Mouse (Mus musculus): Measurements from ENCODE around the gene Defb35. TPM values are rescaled to one million over a fixed set of nuclear protein-coding genes. Genes with fewer than 3 reads are reported as not detected.
"Not testable (repeated sequence)": the region's sequence is repeated elsewhere in the genome, so short reads cannot be mapped to it uniquely, and the experiment has no call there.

The Defb35 gene
- not detected in 2 replicates for polyA plus RNA-seq (2015; fragmentation: Nextera tagmentation; extraction: Ambion mirVana)

- H3K4me1 ChIP-seq (replicated peaks); ATAC-seq (replicated peaks; ENCODE audit: insufficient number of reproducible peaks, insufficient read depth, low FRiP score, low read depth): not testable (repeated sequence)
- WGBS = 84% methylated on average over 4 of the region's 4 CpGs
These were observed at the start of gene Defb35 for GRCm38 (mm10) chr8:21938052-21938451. TSS of gene Defb35 (plus strand) at chr8:21938352.

GRCm38 (mm10) chr8:21906290-21906689, 31.9 kb upstream of the Defb35 start, which contains the start of gene Defb11:
TSS of gene Defb11 (minus strand) at chr8:21906412.
- H3K9ac ChIP-seq; H3K36me3 ChIP-seq; H3K9me3 ChIP-seq (replicated peaks); ATAC-seq (replicated peaks; ENCODE audit: insufficient number of reproducible peaks, insufficient read depth, low FRiP score, low read depth); H3K4me2 ChIP-seq; H3K27ac ChIP-seq; H3K27me3 ChIP-seq; H3K4me1 ChIP-seq (replicated peaks); H3K4me3 ChIP-seq: not testable (repeated sequence)

More at GRCm38 (mm10) chr8:21938052-21938451, at the start of gene Defb35:
- not testable (repeated sequence) for H3K4me2 ChIP-seq; H3K9me3 ChIP-seq (replicated peaks); H3K9ac ChIP-seq; H3K27me3 ChIP-seq; H3K36me3 ChIP-seq; H3K4me3 ChIP-seq; H3K27ac ChIP-seq

- WGBS = 14% methylated on average over 1 of the region's 1 CpGs
- ATAC-seq (replicated peaks; ENCODE audit: insufficient number of reproducible peaks, insufficient read depth, low FRiP score, low read depth) = no peak
- H3K4me2 ChIP-seq = no peak overlapping the region
- no peak overlapping the region for H3K4me3 ChIP-seq
- no peaks in the 10 kb centered on the region for H3K9me3 ChIP-seq (replicated peaks)
- no peak overlapping the region for H3K27ac ChIP-seq
- H3K27me3 ChIP-seq = no peaks in the 10 kb centered on the region
- no peaks in the 10 kb centered on the region for H3K36me3 ChIP-seq
- H3K4me1 ChIP-seq (replicated peaks) = no peaks in the 10 kb centered on the region
- H3K9ac ChIP-seq = no peak overlapping the region
These were observed 26.2 kb upstream of the Defb35 start for GRCm38 (mm10) chr8:21911931-21912330.

GRCm38 (mm10) chr8:21912554-21912953, 25.6 kb upstream of the Defb35 start:
- Histone ChIP-seq H3K4me2 (no peak overlapping the region), H3K4me1 (replicated peaks) (no peaks in the 10 kb centered on the region), H3K9me3 (replicated peaks) (no peaks in the 10 kb centered on the region), H3K27ac (no peak overlapping the region), H3K4me3 (no peak overlapping the region), H3K9ac (no peak overlapping the region), H3K27me3 (no peaks in the 10 kb centered on the region), H3K36me3 (no peaks in the 10 kb centered on the region)
- no peak for ATAC-seq (replicated peaks; ENCODE audit: insufficient number of reproducible peaks, insufficient read depth, low FRiP score, low read depth)
- WGBS = 26% methylated on average over 2 of the region's 2 CpGs

GRCm38 (mm10) chr8:21915625-21916024, 22.5 kb upstream of the Defb35 start:
- H3K4me1 ChIP-seq (replicated peaks) = no peaks in the 10 kb centered on the region
- H3K27me3 ChIP-seq = no peaks in the 10 kb centered on the region
- H3K9me3 ChIP-seq (replicated peaks) = no peaks in the 10 kb centered on the region
- no peaks in the 10 kb centered on the region for H3K36me3 ChIP-seq
- no peak for ATAC-seq (replicated peaks; ENCODE audit: insufficient number of reproducible peaks, insufficient read depth, low FRiP score, low read depth)
- no peak overlapping the region for H3K27ac ChIP-seq
- no peak overlapping the region for H3K4me2 ChIP-seq
- 79% methylated on average over 3 of the region's 3 CpGs for WGBS
- no peak overlapping the region for H3K9ac ChIP-seq
- no peak overlapping the region for H3K4me3 ChIP-seq

GRCm38 (mm10) chr8:21930754-21931153, 7.4 kb upstream of the Defb35 start:
- not testable (repeated sequence) for H3K27me3 ChIP-seq

GRCm38 (mm10) chr8:21932610-21933009, 5.5 kb upstream of the Defb35 start, which contains the start of gene Defb15:
TSS of gene Defb15 (minus strand) at chr8:21932710.
- H3K27ac ChIP-seq = no peak within 1 kb of the TSS
- no peak within 1 kb of the TSS for H3K4me2 ChIP-seq
- H3K4me1 ChIP-seq (replicated peaks) = no peaks in the 10 kb centered on the region
- H3K27me3 ChIP-seq = no peaks in the 10 kb centered on the region
- ATAC-seq (replicated peaks; ENCODE audit: insufficient number of reproducible peaks, insufficient read depth, low FRiP score, low read depth) = no peak
- H3K9me3 ChIP-seq (replicated peaks) = no peaks in the 10 kb centered on the region
- no peaks in the 10 kb centered on the region for H3K36me3 ChIP-seq
- H3K9ac ChIP-seq = no peak within 1 kb of the TSS
- WGBS = 90% methylated on average over 6 of the region's 6 CpGs
- no peak within 1 kb of the TSS for H3K4me3 ChIP-seq

More at GRCm38 (mm10) chr8:21930754-21931153, 7.4 kb upstream of the Defb35 start:
- ATAC-seq (replicated peaks; ENCODE audit: insufficient number of reproducible peaks, insufficient read depth, low FRiP score, low read depth); H3K4me1 ChIP-seq (replicated peaks); H3K36me3 ChIP-seq; H3K9me3 ChIP-seq (replicated peaks); H3K27ac ChIP-seq; H3K4me3 ChIP-seq; H3K9ac ChIP-seq; H3K4me2 ChIP-seq: not testable (repeated sequence)
- WGBS = 77% methylated on average over 3 of the region's 3 CpGs

- no peaks in the 10 kb centered on the region for H3K36me3 ChIP-seq
- 83% methylated on average over 6 of the region's 6 CpGs for WGBS
- no peaks in the 10 kb centered on the region for H3K9me3 ChIP-seq (replicated peaks)
- no peaks in the 10 kb centered on the region for H3K27me3 ChIP-seq
- H3K9ac ChIP-seq = no peak within 1 kb of the TSS
- H3K4me3 ChIP-seq = no peak within 1 kb of the TSS
- ATAC-seq (replicated peaks; ENCODE audit: insufficient number of reproducible peaks, insufficient read depth, low FRiP score, low read depth) = no peak
- no peak within 1 kb of the TSS for H3K4me2 ChIP-seq
- no peaks in the 10 kb centered on the region for H3K4me1 ChIP-seq (replicated peaks)
- H3K27ac ChIP-seq = no peak within 1 kb of the TSS
These were observed 8.3 kb downstream of the Defb35 start, which contains the start of gene Defb13 for GRCm38 (mm10) chr8:21946462-21946861. TSS of gene Defb13 (plus strand) at chr8:21946762.

GRCm38 (mm10) chr8:21947311-21948017, 9.3 kb downstream of the Defb35 start:
- no peak for ATAC-seq (replicated peaks; ENCODE audit: insufficient number of reproducible peaks, insufficient read depth, low FRiP score, low read depth)
- Histone ChIP-seq H3K36me3 (no peaks in the 10 kb centered on the region), H3K4me3 (no peak overlapping the region), H3K9ac (no peak overlapping the region), H3K9me3 (replicated peaks) (no peaks in the 10 kb centered on the region), H3K4me1 (replicated peaks) (no peaks in the 10 kb centered on the region), H3K4me2 (no peak overlapping the region), H3K27me3 (no peaks in the 10 kb centered on the region), H3K27ac (no peak overlapping the region)
- 58% methylated on average over 9 of the region's 9 CpGs for WGBS

- Histone ChIP-seq H3K4me2 (no peak overlapping the region), H3K9me3 (replicated peaks) (no peaks in the 10 kb centered on the region), H3K4me1 (replicated peaks) (no peaks in the 10 kb centered on the region), H3K27me3 (no peaks in the 10 kb centered on the region), H3K36me3 (no peaks in the 10 kb centered on the region), H3K9ac (no peak overlapping the region), H3K27ac (no peak overlapping the region), H3K4me3 (no peak overlapping the region)
- no peak for ATAC-seq (replicated peaks; ENCODE audit: insufficient number of reproducible peaks, insufficient read depth, low FRiP score, low read depth)
- 6% methylated on average over 9 of the region's 9 CpGs for WGBS
These were observed 17.2 kb downstream of the Defb35 start for GRCm38 (mm10) chr8:21955321-21955720.

GRCm38 (mm10) chr8:21956336-21956735, 18.2 kb downstream of the Defb35 start:
- ATAC-seq (replicated peaks; ENCODE audit: insufficient number of reproducible peaks, insufficient read depth, low FRiP score, low read depth) = no peak
- Histone ChIP-seq H3K9me3 (replicated peaks) (no peaks in the 10 kb centered on the region), H3K4me1 (replicated peaks) (no peaks in the 10 kb centered on the region), H3K4me3 (no peak overlapping the region), H3K27ac (no peak overlapping the region), H3K27me3 (no peaks in the 10 kb centered on the region), H3K4me2 (no peak overlapping the region), H3K36me3 (no peaks in the 10 kb centered on the region), H3K9ac (no peak overlapping the region)
- 82% methylated on average over 3 of the region's 3 CpGs for WGBS

GRCm38 (mm10) chr8:21958414-21958813, 20.3 kb downstream of the Defb35 start, which contains the start of gene Fam90a1a:
TSS of gene Fam90a1a (plus strand) at chr8:21958714.
- H3K36me3 ChIP-seq = no peaks in the 10 kb centered on the region
- no peak within 1 kb of the TSS for H3K4me3 ChIP-seq
- no peak within 1 kb of the TSS for H3K4me2 ChIP-seq
- H3K9me3 ChIP-seq (replicated peaks) = no peaks in the 10 kb centered on the region
- no peak within 1 kb of the TSS for H3K9ac ChIP-seq
- no peak within 1 kb of the TSS for H3K27ac ChIP-seq
- no peak for ATAC-seq (replicated peaks; ENCODE audit: insufficient number of reproducible peaks, insufficient read depth, low FRiP score, low read depth)
- H3K27me3 ChIP-seq = no peaks in the 10 kb centered on the region
- no peaks in the 10 kb centered on the region for H3K4me1 ChIP-seq (replicated peaks)
- 77% methylated on average over 2 of the region's 2 CpGs for WGBS

Data from heart, embryonic 15.5 days (tissue).